Mouse (Mus musculus) small intestine, adult 2 months (tissue): Measurements from ENCODE around the gene Gm29776.

Source experiments
- CTCF ChIP-seq: fragments of 200-500 bp; IDR thresholded peaks from 2 replicates; pipeline ENCODE4 v1.5.1; 2012; ENCODE audit warnings: low read depth, mild to moderate bottlenecking, control low read depth, inconsistent platforms, low read length, moderate library complexity, mixed read lengths; ENCODE audit not compliant: insufficient replicate concordance, insufficient read length; ENCODE audit errors: extremely low read depth
- POLR2A ChIP-seq: fragments of 200-500 bp; IDR thresholded peaks from 2 replicates; pipeline ENCODE4 v1.6.1; 2012; ENCODE audit warnings: low read depth, mild to moderate bottlenecking, control low read depth, inconsistent platforms, low read length, moderate library complexity

GRCm38 (mm10) chr14:54686522-54687143 is 12.0 kb downstream of the Gm29776 start, which contains the start of gene Acin1:
- no peak for TF ChIP-seq CTCF
- peak; percentile 81; the same call in 1 of the 2 replicates for TF ChIP-seq POLR2A
